Mouse (Mus musculus) E14TG2a.4 (cell line): ENCODE measurements around the gene Cyp4a10.

ENCODE experiments used
- H3K27me3 ChIP-seq: 2 replicates; pipeline ENCODE4 v1.6.1; 2014; ENCODE audit warnings: low read length, control low read depth; ENCODE audit not compliant: insufficient read depth
- H3K36me3 ChIP-seq: 2 replicates; pipeline ENCODE4 v1.6.1; 2014; ENCODE audit warnings: low read length, control low read depth; ENCODE audit not compliant: insufficient read depth
- H3K4me1 ChIP-seq: replicated peaks from 2 replicates; pipeline ENCODE4 v1.6.1; 2014; ENCODE audit warnings: low read depth, low read length, control low read depth
- H3K4me3 ChIP-seq: replicated peaks from 2 replicates; pipeline ENCODE4 v1.5.1; 2014; ENCODE audit warnings: mild to moderate bottlenecking, low read length
- H3K9me3 ChIP-seq: 2 replicates; pipeline ENCODE4 v1.6.1; 2014; ENCODE audit warnings: low read length, control low read depth
- CTCF ChIP-seq: conservative IDR thresholded peaks from 2 replicates; pipeline ENCODE4 v1.5.1; 2014; ENCODE audit warnings: low read length
- NANOG ChIP-seq: IDR thresholded peaks from 2 replicates; pipeline ENCODE4 v1.6.1; 2014; ENCODE audit warnings: borderline replicate concordance, low read length, mixed read lengths
- POU5F1 ChIP-seq: IDR thresholded peaks from 2 replicates; pipeline ENCODE4 v1.6.1; 2014; ENCODE audit warnings: low read length, borderline replicate concordance

The Cyp4a10 gene

DNA sequence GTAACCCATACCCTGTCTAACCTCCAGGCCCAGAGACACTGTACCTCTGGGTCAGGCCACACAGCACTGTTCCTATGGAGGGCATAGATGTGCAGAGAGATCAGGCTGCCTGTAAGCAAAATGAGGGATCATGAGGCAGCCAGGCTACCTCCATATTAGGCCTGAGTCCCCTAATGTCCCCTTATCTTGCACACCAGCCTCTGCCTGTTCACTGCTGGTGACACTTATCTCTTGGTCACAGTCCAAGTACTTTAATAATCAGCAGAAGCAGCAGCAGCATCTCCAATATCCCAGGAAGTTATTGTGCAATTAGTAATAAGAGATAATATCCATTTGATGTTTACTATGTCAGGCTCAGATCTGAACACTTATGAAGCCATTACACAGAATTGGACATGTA lies 65.0 kb downstream of the Cyp4a10 start:
- H3K4me1 ChIP-seq, result no peaks in the 10 kb centered on the region
- no peaks in the 10 kb centered on the region for H3K27me3 ChIP-seq
- peaks cover 22% of the 10 kb centered on the region for H3K9me3 ChIP-seq
- TF ChIP-seq CTCF, result no peak
- no peak for TF ChIP-seq POU5F1
- no peak for TF ChIP-seq NANOG
- H3K36me3 ChIP-seq, result no peaks in the 10 kb centered on the region
- H3K4me3 ChIP-seq, result no peak overlapping the region
